Mouse (Mus musculus) myocyte (in vitro differentiated cells): ENCODE results near the gene Myrf. TPM values are rescaled to one million over a fixed set of nuclear protein-coding genes. Genes with fewer than 3 reads are reported as not detected.

Source experiments
- H3K27me3 ChIP-seq: one replicate; pipeline ENCODE4 v1.6.1; 2011; ENCODE audit not compliant: control insufficient read depth, insufficient read depth, insufficient read length
- H3K36me3 ChIP-seq: one replicate; pipeline ENCODE4 v1.6.1; 2011; ENCODE audit not compliant: control insufficient read depth, insufficient read depth
- H3K4me2 ChIP-seq: one replicate; pipeline ENCODE4 v1.6.1; 2011; ENCODE audit warnings: low read depth, control low read depth
- H3K4me3 ChIP-seq: one replicate; pipeline ENCODE4 v1.5.1; 2011; ENCODE audit warnings: mild to moderate bottlenecking, control low read depth, moderate library complexity
- H3K79me2 ChIP-seq: one replicate; pipeline ENCODE4 v1.6.1; 2011; ENCODE audit not compliant: control insufficient read depth, insufficient read depth
- H3ac ChIP-seq: one replicate; pipeline ENCODE4 v1.6.1; 2011; ENCODE audit not compliant: control insufficient read depth, insufficient read length
- CEBPB ChIP-seq: IDR thresholded peaks from 2 replicates; pipeline ENCODE4 v1.6.1; 2011; ENCODE audit warnings: mild to moderate bottlenecking, moderate library complexity; ENCODE audit not compliant: poor library complexity, insufficient read depth, severe bottlenecking
- E2F4 ChIP-seq: IDR thresholded peaks from one replicate; pipeline ENCODE4 v1.6.1; 2011; ENCODE audit warnings: mild to moderate bottlenecking, control low read depth, moderate library complexity; ENCODE audit not compliant: insufficient read depth
- MAX ChIP-seq: IDR thresholded peaks from one replicate; pipeline ENCODE4 v1.6.1; 2011; ENCODE audit warnings: low read depth, mild to moderate bottlenecking, control low read depth
- MYOD1 ChIP-seq, 3 experiments: IDR thresholded peaks; one replicate each; pipeline ENCODE4 v1.6.1; 2011; ENCODE audit warnings: control low read depth in 2 of 3, low read depth in 2 of 3, mild to moderate bottlenecking in 2 of 3, moderate library complexity in 1 of 3; ENCODE audit not compliant: insufficient read length in 2 of 3, control insufficient read depth in 1 of 3
- MYOG ChIP-seq, 3 experiments: IDR thresholded peaks; one replicate each; pipeline ENCODE4 v1.6.1; 2011; ENCODE audit warnings: control low read depth in 2 of 3, low read depth in 2 of 3, mild to moderate bottlenecking in 2 of 3; ENCODE audit not compliant: insufficient read length in 2 of 3, control insufficient read depth in 1 of 3, insufficient read depth in 1 of 3
- POLR2A ChIP-seq: IDR thresholded peaks from one replicate; pipeline ENCODE4 v1.6.1; 2011; ENCODE audit warnings: low read depth, mild to moderate bottlenecking, control low read depth, moderate library complexity; ENCODE audit not compliant: insufficient read length
- POLR2AphosphoS2 ChIP-seq: IDR thresholded peaks from one replicate; pipeline ENCODE4 v1.6.1; 2011; ENCODE audit warnings: low read depth, control low read depth; ENCODE audit not compliant: insufficient read length
- REST ChIP-seq: IDR thresholded peaks from one replicate; pipeline ENCODE4 v1.6.1; 2011; ENCODE audit warnings: mild to moderate bottlenecking, control low read depth, moderate library complexity; ENCODE audit not compliant: insufficient read depth, insufficient read length
- SRF ChIP-seq: IDR thresholded peaks from one replicate; pipeline ENCODE4 v1.6.1; 2011; ENCODE audit warnings: low read depth; ENCODE audit not compliant: control insufficient read depth, insufficient read length
- TCF12 ChIP-seq: IDR thresholded peaks from one replicate; pipeline ENCODE4 v1.6.1; 2011; ENCODE audit warnings: mild to moderate bottlenecking, control low read depth; ENCODE audit not compliant: poor library complexity, insufficient read depth, severe bottlenecking
- TCF3 ChIP-seq: IDR thresholded peaks from one replicate; pipeline ENCODE4 v1.6.1; 2011; ENCODE audit warnings: low read depth, control low read depth; ENCODE audit not compliant: insufficient read length
- USF1 ChIP-seq: IDR thresholded peaks from one replicate; pipeline ENCODE4 v1.6.1; 2011; ENCODE audit warnings: low read depth, mild to moderate bottlenecking, control low read depth, moderate library complexity
- polyA plus RNA-seq: library from polyadenylated mRNA; unstranded; fragments of >200 nt; fragmentation: generic; extraction: Trizol; gene quantifications from one replicate; pipeline ENCODE4 v1.2.1, GENCODE M21; 2012; ENCODE audit warnings: missing spikeins

The Myrf gene
- polyA plus RNA-seq, 1 experiment, result 1.5 TPM

DNA sequence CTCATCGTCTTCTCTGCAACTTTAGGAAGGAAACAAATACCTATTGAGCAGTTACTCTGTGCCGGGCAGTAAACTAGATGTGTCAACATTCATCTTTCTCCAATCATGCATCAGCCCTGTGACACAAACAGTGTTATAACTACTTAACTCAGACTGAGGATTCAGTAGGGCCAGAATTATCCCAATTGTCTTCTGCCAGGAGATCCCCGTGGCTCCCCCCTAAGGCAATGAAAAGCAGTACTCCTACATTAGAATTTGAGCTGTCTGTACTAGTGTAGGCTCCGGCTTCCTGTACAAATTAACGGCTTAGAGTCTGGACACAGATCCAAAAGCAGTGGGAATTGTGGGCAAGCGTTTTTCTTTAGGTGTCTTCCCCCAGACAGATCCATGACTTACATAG, 35.5 kb downstream of the Myrf start:
- H3K36me3 ChIP-seq, result peaks cover 10% of the 10 kb centered on the region

DNA sequence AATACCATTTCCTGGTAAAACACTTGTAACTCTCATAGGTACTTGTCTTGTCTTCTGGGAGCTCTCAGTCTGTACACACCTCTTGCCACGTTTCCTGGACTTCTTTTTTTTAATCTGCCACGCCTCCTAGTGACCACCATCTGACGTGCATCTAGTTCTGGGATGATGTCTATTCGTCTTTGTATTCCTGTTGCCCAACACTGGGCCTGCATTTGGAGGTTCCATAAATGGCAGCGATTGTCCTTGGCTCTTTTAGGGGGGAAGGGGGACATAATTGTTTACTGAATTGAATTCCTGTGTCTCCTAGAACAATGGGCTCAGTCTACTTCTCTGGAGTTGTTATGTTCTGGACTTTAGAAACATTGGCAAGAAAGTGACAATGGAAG, 35.9 kb downstream of the Myrf start:
- no peaks in the 10 kb centered on the region for H3K27me3 ChIP-seq
- H3K36me3 ChIP-seq, result peaks cover 10% of the 10 kb centered on the region
- H3ac ChIP-seq, result peak overlapping the region; percentile 38
- H3K4me2 ChIP-seq, result peak overlapping the region; percentile 97
- peak overlapping the region; percentile 91 for H3K4me3 ChIP-seq
- peaks cover 42% of the 10 kb centered on the region for H3K79me2 ChIP-seq
- TF ChIP-seq SRF, result no peak
- no peak for TF ChIP-seq TCF12
- TF ChIP-seq CEBPB, result 0 out of 2 replicates have a peak, but pooled peaks have one; percentile 3

More for the DNA sequence above, 35.5 kb downstream of the Myrf start:
- Histone ChIP-seq H3K4me3 (peak overlapping the region; percentile 91), H3K27me3 (no peaks in the 10 kb centered on the region), H3ac (no peak overlapping the region), H3K79me2 (peaks cover 42% of the 10 kb centered on the region), H3K4me2 (peak overlapping the region; percentile 97)
- TF ChIP-seq MYOD1 (IDR thresholded peaks at IDR 0.05; ENCODE audit: control insufficient read depth in 1 of 3, insufficient read length in 2 of 3, low read depth in 2 of 3) (no peak), CEBPB (no peak), USF1 (no peak), POLR2AphosphoS2 (no peak), TCF3 (no peak), TCF12 (no peak), E2F4 (no peak), SRF (no peak), MAX (no peak), REST (no peak), MYOG (IDR thresholded peaks at IDR 0.05; ENCODE audit: control insufficient read depth in 1 of 3, insufficient read depth in 1 of 3, insufficient read length in 2 of 3, low read depth in 2 of 3) (no peak), POLR2A (no peak)

DNA sequence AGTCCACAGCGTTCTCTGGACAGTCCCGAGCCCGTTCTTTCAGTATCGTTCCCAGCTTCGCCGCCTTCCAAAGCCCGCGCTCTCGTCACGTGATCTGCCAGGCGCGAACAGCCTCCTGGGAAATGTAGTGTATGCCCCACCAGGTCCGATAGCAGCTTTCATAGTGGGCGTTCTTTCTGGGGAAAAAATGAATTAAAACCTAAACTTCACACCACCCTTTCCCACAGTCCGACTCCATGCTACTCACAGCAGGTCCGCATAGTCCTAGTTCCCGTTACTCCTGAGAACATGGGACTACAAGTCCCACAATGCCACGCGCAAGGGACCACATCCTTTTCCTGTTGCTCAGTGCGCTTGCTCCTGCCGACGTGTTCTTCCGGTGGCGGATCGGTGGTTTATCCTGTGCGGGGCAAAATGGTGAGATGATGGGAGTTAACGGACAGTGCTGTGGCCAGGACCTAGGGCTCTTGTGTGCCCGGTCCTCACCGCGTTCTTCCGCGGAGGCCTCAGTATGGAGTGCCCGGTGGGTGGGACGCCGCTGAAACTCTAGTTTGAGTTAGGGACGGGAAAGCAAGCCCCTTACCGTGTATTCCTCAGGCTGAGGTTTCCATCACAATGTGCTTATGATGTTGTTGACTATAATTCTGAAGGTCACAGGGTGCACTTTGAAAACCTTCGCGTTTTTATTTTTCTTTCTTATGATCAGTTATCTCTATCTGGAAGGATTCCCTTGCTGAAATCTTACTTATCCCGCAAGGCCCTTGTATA, 36.5 kb downstream of the Myrf start, which contains the start of the genes Tmem258 and Fen1:
Gene Tmem258 (plus strand): TSS at position 167 of the 768 bp plus-strand sequence.
Gene Fen1 (minus strand): TSS at position 322 of the 768 bp plus-strand sequence.
- H3K79me2 ChIP-seq, result peaks cover 42% of the 10 kb centered on the region
- H3K27me3 ChIP-seq, result no peaks in the 10 kb centered on the region
- no peak for TF ChIP-seq TCF12
- no peak for TF ChIP-seq REST
- TF ChIP-seq POLR2A, result peak; percentile 79
- TF ChIP-seq CEBPB, result no peak
- peak; percentile 79 for TF ChIP-seq POLR2AphosphoS2
- no peak for TF ChIP-seq SRF
- peak; percentile 99 for TF ChIP-seq USF1
- no peak for TF ChIP-seq MYOG (IDR thresholded peaks at IDR 0.05; ENCODE audit: control insufficient read depth in 1 of 3, insufficient read depth in 1 of 3, insufficient read length in 2 of 3, low read depth in 2 of 3)
- TF ChIP-seq MYOD1 (IDR thresholded peaks at IDR 0.05; ENCODE audit: control insufficient read depth in 1 of 3, insufficient read length in 2 of 3, low read depth in 2 of 3), result no peak
- TF ChIP-seq E2F4, result peak; percentile 98
- peaks cover 14% of the 10 kb centered on the region for H3K36me3 ChIP-seq
- peak within 1 kb of the TSS; percentile 91 for H3K4me3 ChIP-seq
- H3K4me2 ChIP-seq, result peak within 1 kb of the TSS; percentile 97
- peak within 1 kb of the TSS; percentile 38 for H3ac ChIP-seq

DNA sequence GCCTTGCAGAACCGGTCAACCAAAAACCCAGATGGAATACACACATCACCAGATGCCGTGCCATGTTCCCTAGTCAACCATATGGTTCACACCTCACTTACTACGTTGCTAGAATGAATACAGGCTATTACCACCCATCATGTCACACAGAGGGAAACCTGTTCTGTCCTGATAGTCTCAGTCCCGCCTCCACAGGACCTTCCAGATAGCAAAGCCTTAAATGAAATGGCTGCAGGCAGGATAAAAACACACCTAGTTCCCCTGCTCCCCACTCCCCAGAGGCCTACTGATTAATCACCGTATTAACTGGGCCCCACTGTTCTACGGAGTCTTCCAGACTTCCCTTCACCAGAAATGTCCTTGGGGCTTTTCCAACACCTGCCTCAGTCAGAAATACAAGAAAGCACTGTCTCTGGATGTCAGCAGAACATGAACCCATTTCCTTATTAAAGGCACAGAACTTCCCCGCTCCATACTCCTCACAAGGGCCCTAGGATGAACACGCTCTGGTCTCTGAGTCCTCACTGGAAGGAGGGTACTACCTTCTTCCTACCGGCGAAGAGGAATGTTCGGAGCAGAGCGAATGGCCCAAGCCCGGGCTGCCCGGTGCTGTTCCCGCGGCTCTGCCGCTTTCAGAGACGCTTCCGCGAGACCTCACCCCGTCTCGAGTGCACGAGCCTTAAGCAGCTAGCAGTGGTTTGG, 37.3 kb downstream of the Myrf start:
- peak overlapping the region; percentile 91 for H3K4me3 ChIP-seq
- peaks cover 14% of the 10 kb centered on the region for H3K36me3 ChIP-seq
- H3K79me2 ChIP-seq, result peaks cover 42% of the 10 kb centered on the region
- H3ac ChIP-seq, result peak overlapping the region; percentile 38
- TF ChIP-seq SRF (no peak), E2F4 (no peak), POLR2A (no peak), MYOD1 (IDR thresholded peaks at IDR 0.05; ENCODE audit: control insufficient read depth in 1 of 3, insufficient read length in 2 of 3, low read depth in 2 of 3) (no peak), REST (no peak), USF1 (no peak), MAX (no peak), TCF3 (no peak), CEBPB (no peak), MYOG (IDR thresholded peaks at IDR 0.05; ENCODE audit: control insufficient read depth in 1 of 3, insufficient read depth in 1 of 3, insufficient read length in 2 of 3, low read depth in 2 of 3) (no peak), TCF12 (no peak), POLR2AphosphoS2 (no peak)
- H3K27me3 ChIP-seq, result no peaks in the 10 kb centered on the region
- H3K4me2 ChIP-seq, result peak overlapping the region; percentile 97
